In the genomic region with DNA sequence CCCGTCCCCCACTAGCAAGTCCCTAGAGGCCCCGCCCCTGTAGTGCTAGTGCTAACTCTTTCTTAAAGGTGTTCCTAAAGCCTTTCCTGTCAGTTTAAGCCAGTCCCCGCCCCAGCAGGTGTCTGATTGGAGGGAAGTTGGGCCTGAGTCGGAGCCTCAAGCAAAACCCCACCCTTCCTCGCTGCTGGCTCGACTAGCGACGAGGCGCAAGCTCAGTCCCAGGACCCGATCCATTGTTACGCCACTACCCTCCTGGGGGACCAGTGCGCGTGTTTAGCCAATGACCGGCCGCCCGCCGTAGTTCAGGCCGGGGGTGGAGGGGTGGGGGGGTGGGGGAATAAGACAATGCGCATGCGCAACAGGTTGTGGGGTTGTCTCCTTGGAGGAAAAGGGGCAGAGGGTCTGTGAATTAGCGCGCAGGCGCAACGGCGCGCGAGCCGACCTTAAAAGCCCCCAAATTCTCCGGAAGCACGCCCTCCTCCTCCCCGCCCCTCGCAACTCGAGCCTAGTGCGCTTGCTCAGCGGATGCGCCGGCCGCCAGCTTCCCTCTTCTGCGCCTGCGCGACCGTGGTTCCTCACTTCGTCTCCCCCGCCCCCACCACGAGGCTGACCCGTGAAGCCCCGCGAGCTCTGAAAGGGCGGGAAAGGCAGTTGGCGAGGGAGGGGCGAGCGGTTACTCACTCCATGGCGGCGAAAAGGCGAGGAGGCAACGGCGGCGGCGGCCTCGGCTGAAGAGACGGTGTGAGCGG, we compare ENCODE assay signal across 8 mouse cellular contexts. TPM values are rescaled to one million over a fixed set of nuclear protein-coding genes. Genes with fewer than 3 reads are reported as not detected.
DNase-seq lines count a peak whose midpoint lies in the region; ATAC-seq lines count a peak whose summit lies in the region.

A gene (plus strand): TSS at position 368 of the 749 bp plus-strand sequence.
A gene (plus strand): TSS at position 667 of the 749 bp plus-strand sequence.

- no peaks in the 10 kb centered on the region for H3K9me3 ChIP-seq in intestine, embryonic 14.5 days (ENCODE audit: control insufficient read depth, low read length)

- under 1% methylated on average over 60 of the region's 62 CpGs for WGBS in intestine, embryonic 14.5 days

- peaks cover 14% of the 10 kb centered on the region; the same call in 1 of the 2 replicates for H3K36me3 ChIP-seq in intestine, embryonic 14.5 days (ENCODE audit: control insufficient read depth, insufficient read depth, low read length)

- no peaks in the 10 kb centered on the region for H3K27me3 ChIP-seq in intestine, embryonic 14.5 days (replicated peaks; ENCODE audit: control insufficient read depth, insufficient read depth, low read length)

- H3K9ac ChIP-seq in intestine, embryonic 14.5 days (ENCODE audit: low read length) = peak within 1 kb of the TSS; percentile 87

- H3K4me2 ChIP-seq in intestine, embryonic 14.5 days (ENCODE audit: low read length) = peak within 1 kb of the TSS; percentile 78

- H3K4me3 ChIP-seq in intestine, embryonic 14.5 days (ENCODE audit: low read depth, low read length) = peak within 1 kb of the TSS; percentile 83

- DNase-seq in adrenal gland, adult 18-20 months (ENCODE audit: low spot score in 2 of 2) = peak; percentile 98 to 99
- DNase-seq in embryo, embryonic 11 days = peak; percentile 100
- DNase-seq in gastrocnemius, postnatal 25 days = peak; percentile 98
- DNase-seq in intestine, embryonic 14.5 days (ENCODE audit: low spot score) = peak; percentile 98
- DNase-seq in left cerebral cortex, postnatal 14 days (ENCODE audit: low spot score in 2 of 2) = peak; percentile 99
- peak; percentile 100 for DNase-seq in mesoderm, embryonic 11.5 days (ENCODE audit: low read depth, low spot score)
- peak; percentile 97 to 98 for DNase-seq in right cerebral cortex, postnatal 36 days (ENCODE audit: low spot score in 2 of 2)
- DNase-seq in yolk sac, embryonic 10.5 days (ENCODE audit: low spot score) = peak; percentile 99

- peaks cover 27% of the 10 kb centered on the region for H3K4me1 ChIP-seq in intestine, embryonic 14.5 days (replicated peaks; ENCODE audit: control insufficient read depth, insufficient read depth, low read length)

- peak; percentile 93 for ATAC-seq in intestine, embryonic 14.5 days (replicated peaks; ENCODE audit: low FRiP score, low TSS enrichment, low read depth)

- peak within 1 kb of the TSS; percentile 97 for H3K27ac ChIP-seq in intestine, embryonic 14.5 days (ENCODE audit: low read depth)

- intact Hi-C loops in left cerebral cortex, postnatal 14 days (cut with DNase I) = loop anchor here (5.0 kb wide), 1 partner anchor 69 kb away; a partner anchor contains a TSS

RNA-seq across cellular contexts. Expression of the first gene that starts in this region (rescaled TPM):
- total RNA-seq in adrenal gland, adult 18-20 months (2021) = 10 to 100 TPM; 48.5 to 52.7 TPM
- 10 to 100 TPM; 18.4 to 22.2 TPM for total RNA-seq in gastrocnemius, postnatal 25 days (2021)
- polyA plus RNA-seq in intestine, embryonic 14.5 days (2014; fragmentation: Nextera tagmentation; extraction: Ambion mirVana) = 65.8 and 68.8 TPM in 2 replicates
- 10 to 100 TPM; 33.0 to 37.1 TPM for total RNA-seq in left cerebral cortex, postnatal 14 days (2021)

RNA-seq across cellular contexts. Expression of the second gene that starts in this region (rescaled TPM):
- 1 to 10 TPM; 1.6 to 2.6 TPM for total RNA-seq in adrenal gland, adult 18-20 months (2021)
- 1 to 10 TPM; 1.8 to 3.1 TPM for total RNA-seq in gastrocnemius, postnatal 25 days (2021)
- polyA plus RNA-seq in intestine, embryonic 14.5 days (2014; fragmentation: Nextera tagmentation; extraction: Ambion mirVana) = 2.0 TPM in 2 replicates
- 1 to 10 TPM; 2.3 to 3.1 TPM for total RNA-seq in left cerebral cortex, postnatal 14 days (2021)

Comparison
In these comparisons a context has a peak if more than half of its experiments do, and no peak if none do; other contexts are left out.
1. Peak in every context shown above with its lines: DNase-seq, ATAC-seq, H3K4me3 ChIP-seq and H3K27ac ChIP-seq.